Mouse (Mus musculus) bone marrow macrophage, adult 2 months (primary cell): Measurements from ENCODE around the gene Jdp2.

Source experiments
- CTCF ChIP-seq: IDR thresholded peaks from 2 replicates; pipeline ENCODE4 v1.5.1; 2012; ENCODE audit warnings: low read depth, mild to moderate bottlenecking, low read length, moderate library complexity
- POLR2A ChIP-seq: IDR thresholded peaks from 2 replicates; pipeline ENCODE4 v1.6.1; 2012; ENCODE audit warnings: mild to moderate bottlenecking, low read depth, low read length, borderline replicate concordance

DNA sequence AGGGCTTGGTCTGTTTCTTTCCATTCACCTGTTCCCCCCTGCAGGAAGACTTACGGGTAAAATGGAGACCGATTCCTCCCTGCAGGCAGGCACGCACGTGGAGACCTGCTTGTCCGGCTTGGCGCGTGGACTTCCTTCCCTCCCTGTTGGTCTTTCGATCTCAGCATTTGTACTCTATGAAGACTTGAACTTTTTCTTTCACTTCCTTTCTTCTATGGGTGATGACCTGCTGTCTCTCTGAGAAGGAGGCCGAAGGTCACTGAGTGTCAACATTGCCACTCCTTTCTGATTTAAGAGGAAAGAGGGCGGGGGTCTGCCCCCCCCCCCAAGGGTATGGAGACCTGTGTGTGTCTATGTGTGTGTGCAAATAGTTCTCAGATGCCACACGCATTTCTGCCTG, 774 bp upstream of the Jdp2 start:
- no peak for TF ChIP-seq POLR2A
- no peak for TF ChIP-seq CTCF
